Mouse (Mus musculus) ovary, postnatal 36 days (tissue): ENCODE measurements at regions not wholly inside any gene's neighbourhood (a gene's known extent, or its start where the extent isn't known, plus 50 kb on each side); places are given as distances from the start of the nearest gene placed in this dataset.

Experiments used
- DNase-seq: peaks from one replicate; pipeline ENCODE4 v3.0.0; 2022; ENCODE audit warnings: low spot score, mixed read lengths

DNA sequence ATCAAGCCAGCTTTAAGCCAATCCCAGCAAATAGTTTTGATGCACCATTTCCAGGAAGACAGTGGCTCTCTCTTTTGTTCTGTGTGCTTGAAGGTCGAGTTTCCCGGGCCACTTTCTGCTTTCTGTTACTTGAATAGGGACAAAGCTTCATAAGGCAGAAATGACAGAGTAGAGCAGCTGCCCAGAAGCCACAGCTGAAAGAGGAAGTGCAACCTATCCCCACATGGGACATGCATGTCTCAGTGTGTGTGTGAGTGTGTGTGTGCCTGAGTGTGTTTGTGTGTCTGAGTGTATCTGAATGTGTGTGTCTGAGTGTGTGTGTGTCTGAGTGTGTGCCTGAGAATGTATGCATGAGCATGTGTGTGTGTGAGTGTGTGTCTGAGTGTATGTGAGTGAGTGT lies 120.2 kb upstream of the Rreb1 start:
- DNase-seq = no peak

DNA sequence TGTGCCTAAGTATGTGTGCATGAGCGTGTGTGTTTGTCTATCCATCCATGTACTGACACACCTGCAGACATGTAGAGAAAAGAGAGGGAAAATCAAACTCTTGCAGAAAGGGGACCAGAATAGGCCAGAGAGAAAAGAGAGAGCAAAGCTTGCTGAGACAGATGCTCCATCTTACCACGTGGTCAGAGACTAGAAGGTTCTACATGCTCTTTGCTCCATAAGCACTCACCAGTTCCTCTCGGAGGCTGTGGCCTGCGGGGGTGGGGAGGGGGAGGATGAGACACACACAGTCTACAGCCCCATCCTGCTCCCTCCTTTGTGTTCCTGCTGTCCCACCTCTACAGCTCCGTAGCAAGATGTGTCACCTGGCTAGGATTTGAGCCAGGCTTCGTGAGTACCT lies 119.7 kb upstream of the Rreb1 start:
- no peak for DNase-seq

DNA sequence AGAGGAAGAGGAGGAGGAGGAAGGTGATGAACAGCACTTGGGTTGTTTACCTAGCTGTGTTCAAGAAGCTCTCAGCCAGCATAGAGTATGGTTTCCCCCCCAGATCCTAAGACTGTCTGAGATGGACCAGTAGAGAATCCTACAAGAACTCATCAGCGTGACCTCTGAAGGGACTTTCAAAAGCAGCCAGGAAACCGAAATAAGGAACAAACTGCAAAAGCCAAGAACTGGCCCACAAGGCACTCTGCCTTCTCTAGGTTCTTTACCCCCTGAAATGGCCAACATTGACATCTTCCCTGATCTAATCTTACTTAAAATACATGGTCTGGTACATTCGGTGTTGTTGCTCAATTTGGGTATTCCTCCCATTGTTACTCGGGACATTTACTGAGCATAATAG lies 118.1 kb upstream of the Rreb1 start:
- DNase-seq = no peak

DNA sequence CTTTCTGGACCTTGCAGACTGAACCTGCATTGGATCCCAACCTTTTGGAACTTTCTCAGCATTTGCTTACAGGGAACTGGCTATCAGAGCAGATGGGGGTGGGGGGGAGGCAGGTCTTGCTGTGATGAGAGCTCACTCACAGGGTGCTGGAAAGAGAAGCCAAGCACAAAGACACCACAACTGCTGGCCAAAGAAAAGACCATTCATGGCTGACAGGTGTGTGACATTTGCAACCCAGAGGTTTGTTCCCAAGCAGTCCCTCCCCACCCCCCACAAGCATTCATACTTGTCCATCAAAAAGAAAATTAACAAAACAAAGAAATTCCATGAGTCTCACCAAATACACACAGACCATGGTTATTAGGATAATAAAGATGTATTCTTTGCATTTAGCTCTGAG lies 117.5 kb upstream of the Rreb1 start:
- no peak for DNase-seq

DNA sequence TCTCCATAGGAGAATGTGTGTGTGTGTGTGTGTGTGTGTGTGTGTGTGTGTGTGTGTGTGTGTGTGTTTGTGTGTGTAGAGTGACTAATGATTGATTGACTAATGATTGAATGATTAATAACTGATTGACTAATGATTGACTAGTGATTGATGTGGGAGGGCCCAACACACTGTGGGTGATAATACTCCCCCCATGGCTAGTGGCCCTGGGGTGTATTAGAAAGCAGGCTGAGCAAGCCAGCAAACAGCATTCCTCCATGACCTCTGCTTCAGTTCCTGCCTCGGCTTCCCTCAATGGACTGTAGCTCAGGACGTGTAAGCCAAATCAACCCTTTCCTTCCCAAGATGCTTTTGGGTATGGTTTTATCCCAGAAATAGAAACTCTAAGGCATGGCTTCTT lies 114.1 kb upstream of the Rreb1 start:
- DNase-seq = no peak

DNA sequence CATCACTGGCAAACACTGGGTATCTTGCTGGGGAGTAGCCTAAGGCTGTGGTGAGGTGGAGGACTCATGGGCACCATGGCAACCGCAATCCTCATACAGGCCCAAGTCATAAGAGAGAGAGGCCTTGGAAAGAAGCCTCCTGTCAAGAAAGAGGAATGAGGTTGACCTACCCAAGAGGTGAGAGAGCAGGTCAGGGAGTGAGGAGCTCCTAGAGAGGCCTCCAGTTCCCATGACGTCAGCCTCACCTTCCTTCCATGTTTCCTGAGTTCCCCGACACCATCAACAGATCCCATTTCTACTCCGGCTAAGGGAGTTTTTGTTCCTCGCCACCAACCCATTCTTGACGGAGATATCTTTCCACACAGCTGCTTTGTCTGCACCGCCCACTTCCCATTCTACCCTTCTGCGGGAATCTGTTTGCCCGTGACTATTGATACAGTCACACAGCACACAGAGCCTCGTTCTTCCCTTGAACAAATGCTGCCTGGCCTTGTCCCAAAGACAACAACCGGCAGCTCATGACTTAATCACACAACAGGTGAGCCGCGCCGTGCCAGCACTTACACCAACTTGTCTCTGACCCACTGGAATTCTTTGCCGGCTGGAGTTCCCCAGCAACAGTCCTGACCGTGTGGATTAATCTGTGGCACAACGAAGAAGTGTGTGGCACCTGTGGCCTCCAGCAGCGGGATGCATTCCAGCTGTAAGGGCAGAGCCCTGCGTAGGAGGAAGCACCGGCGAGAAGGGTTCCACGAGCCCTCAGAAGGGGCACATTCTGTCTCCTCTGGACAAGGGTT lies 111.8 kb upstream of the Rreb1 start:
- DNase-seq = peak; percentile 21

DNA sequence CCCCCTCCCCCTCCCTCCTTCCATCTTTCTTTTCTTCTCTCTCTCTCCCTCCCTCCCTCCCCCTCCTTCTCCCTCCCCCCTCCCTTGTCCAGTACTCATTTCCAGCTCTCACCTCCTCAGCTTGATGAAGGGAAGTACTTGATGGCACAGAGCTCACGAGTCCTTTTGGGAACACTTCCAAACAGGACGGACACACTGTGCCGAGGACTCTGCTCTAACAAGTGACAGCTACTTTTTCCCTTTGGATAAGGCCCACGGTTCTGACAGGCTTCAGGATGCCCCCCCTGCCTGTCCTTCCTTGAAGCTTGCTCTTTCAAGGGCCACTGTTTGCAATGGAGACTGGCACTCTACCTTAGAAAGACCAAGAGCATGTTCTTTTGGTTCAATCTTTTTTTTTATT lies 110.8 kb upstream of the Rreb1 start:
- no peak for DNase-seq

DNA sequence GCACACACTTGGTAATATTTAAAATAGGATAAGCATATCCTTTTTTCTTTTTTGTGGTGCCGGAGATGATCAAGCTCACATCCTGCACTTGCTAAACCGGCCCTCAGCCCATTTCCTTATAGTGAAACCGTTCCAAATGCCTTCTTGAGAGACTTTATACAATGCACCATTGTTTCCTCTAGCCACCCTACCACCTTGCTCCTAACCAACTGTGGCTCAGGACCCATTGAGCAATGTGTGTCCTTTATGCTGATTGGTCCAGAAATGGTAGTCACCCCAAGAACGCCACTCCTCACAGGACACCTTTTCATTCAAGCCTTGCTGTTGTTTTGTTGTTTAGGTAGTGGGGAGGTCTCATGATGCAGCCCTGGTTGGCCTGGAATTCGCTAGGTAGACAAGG lies 110.3 kb upstream of the Rreb1 start:
- DNase-seq = no peak

DNA sequence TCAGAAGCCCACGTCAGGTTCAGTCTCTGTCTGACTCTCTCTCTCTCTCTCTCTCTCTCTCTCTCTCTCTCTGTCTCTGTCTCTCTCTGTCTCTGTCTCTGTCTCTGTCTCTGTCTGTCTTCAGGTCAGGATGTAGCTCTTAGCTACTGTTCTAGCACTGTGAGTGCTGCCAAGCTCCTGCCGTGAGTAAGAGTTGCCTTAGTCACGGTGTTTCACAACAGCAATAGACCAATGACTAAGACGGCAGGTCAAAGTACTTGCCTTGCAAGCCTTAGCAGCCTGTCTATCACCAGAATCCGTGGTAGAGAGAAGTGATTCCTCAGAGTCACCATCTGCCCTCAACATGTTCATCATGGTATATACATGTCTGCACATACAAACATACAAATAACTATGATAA lies 107.1 kb upstream of the Rreb1 start:
- DNase-seq = no peak

DNA sequence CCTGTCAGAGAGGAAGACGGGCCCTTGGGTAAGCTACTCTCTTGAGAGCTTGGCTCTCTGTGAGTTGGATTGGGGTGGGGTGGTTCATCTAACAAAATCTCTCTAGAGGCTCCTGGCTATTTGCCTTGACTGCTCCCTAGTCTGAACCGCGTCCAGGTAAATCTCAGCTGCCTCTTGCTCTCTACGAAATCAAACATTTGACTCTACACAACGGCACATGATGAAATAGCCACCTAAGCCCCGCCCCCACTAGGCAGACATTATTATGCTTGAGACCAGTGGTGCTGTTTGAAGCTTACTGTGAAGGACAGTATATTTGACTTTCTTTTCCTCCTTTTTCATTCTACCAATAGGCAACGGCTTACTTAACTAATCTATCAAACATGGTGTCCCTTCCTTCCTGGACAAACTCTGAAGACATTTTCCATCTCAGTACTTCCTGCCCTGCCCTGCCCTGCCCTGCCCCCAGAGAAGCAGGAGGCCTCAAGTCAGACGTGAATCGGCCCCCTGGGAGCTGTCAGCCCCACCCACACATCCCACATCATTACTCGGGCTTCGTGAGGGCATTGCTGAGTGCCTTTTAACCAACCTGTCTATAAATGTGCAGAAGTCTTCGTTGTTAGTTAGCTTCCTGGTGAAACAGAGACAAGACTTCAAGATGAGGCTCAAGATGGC lies 103.4 kb upstream of the Rreb1 start:
- DNase-seq = no peak

DNA sequence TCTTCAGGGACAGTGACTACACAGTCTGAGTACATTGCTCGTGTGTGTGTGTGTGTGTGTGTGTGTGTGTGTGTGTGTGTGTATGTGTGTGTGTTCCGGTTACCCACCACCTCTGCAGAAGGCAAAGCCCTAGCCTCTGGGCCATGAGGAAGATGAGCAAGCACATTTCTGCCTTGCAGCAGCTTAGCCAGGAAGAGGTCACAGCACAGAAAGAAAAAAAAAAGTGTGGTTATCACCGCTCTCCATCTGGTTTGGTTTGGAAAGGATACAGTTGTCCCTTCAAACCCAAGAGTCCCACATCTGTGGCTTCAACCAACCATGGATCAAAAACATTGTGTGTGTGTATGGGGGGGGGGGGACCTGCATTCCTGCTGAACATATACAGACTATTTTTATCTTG lies 102.5 kb upstream of the Rreb1 start:
- no peak for DNase-seq

DNA sequence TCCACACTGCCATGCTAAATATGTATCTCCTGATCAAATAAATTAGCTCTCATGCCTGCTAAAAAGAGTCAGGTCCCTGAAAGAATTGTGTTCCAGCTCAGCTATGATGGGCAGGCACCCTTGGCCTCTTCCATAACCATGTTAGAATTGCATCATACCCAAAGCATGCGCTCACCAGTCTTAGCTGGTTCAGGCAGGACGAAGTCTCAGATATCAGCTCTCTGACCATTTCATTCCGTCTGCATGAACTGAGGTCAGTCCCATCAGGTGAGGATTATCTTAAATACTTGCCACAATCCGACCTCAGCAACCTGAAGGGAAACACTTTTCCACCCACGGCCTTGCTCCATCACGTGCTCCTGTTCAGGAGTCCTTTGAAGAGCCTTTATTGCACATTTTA lies 101.3 kb upstream of the Rreb1 start:
- DNase-seq = no peak

DNA sequence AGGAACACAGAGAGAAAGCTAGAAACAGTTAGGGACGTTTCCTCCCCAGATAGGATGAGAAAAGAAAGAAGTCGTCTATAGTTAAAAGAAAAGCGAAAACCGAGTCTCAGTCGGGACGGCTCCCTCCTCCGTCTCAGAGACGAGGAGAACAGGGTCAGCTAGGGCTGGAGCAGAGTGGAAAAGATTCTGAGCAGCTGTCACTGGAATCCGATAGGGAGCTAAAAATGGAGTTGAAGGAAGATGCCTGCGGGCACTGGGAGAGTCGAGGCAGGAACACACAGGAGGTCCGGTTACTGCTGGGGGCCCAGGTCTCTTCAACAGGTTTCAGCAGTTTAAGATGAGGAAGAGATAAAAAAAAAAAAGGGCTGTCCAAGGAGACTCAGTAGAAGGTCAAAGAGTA lies 99.9 kb upstream of the Rreb1 start:
- DNase-seq = no peak

DNA sequence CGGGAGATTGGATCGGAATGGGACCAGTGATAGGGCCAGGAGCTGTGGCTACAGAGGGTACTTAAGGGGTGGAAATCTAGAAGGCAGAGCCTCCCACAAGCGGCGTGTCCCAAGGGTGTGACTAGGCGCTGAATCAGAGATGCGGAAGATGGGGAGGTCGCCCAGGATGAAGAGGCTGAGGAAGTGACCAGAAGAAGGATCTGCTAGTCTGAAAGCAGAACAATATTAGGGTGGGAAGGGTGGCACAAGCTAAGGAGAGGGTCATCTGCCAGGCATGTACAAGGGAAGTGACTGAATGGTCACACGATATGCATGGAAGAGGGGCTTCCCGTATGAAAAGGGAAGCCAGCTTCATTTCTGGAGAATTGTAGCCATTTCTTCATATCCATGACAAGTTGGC lies 99.4 kb upstream of the Rreb1 start:
- DNase-seq = no peak

DNA sequence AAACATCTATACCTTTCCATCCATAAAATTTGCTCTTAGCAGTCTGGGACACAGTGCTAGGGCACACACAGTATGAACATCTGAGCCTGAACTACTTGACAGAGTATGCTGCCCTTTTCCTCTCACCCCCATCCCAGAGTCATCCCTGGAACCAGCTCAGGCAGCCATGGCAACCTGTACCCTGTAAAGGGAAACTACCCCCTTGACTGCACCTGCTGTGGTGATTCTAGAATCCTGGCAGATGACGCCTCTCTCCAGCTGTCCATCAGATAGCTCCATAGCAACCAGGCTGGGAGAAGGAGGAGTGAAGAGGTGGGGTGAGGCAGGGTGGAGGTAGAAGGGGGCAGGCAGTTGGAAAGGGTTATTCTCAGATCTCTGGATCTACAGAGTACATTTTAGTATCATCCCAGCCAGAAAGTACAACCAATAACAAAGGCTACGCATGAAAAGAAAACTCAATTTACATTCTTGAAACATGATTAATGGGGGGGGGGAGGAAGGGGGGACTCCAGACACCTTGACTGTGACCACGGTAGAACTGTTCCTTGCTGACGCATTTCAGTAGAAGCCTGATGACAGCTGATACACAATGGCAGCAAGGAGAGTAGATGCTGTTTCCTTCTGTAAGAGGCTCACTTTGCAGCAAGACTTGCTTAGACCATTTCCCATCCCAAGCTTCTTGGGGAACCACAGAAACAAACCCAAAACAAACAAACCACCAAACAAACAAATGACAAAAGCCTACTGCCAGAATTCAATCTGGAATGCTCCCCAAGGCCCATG lies 97.2 kb upstream of the Rreb1 start:
- DNase-seq = no peak

DNA sequence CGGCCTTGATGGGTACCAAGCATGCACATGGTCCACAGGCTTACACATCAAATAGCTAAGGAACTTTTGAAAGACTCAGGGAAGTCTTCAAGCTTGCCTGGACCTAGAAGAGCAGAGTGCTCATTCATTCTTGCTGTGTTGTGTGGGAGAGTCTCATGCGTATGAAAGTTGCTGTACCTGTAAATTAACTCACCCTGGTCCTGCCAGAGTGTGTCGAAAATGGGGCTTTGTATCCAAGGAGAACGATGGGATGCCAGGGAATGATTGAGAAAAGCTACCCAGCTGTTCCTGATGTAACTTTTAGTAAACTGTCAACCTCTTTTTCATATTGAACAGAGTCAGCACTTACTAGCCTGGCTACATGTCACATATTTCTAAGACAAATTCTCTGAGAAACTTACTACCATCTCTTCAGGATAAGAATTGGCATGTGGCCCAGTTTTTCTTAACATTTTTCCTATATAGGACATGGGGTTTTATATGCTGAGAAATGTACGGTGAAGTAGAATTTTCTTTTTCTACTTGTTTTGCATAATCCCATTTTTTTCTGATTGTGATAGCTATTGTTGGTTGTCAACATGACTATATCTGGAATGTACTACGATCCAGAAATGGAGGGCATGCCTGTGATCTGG lies 95.0 kb upstream of the Rreb1 start:
- no peak for DNase-seq

DNA sequence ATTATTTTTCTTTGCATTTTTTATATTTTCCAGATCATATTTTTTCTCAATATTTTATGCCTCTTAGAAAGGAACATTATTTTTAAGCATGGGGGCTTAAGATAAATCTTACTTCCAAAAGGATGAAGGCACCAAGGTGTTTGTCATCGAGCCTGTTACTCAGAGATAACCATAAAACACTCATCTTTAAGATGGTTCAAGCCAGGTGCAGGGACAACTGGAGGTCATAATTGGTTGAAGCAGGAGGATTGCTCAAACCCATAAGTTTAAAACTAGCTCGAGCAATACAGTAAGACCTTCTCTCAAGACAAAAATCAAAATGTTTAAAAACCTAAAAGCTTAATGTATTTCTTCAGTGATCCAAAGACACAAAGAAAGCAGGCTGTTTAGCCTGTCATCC lies 92.6 kb upstream of the Rreb1 start:
- DNase-seq = no peak

DNA sequence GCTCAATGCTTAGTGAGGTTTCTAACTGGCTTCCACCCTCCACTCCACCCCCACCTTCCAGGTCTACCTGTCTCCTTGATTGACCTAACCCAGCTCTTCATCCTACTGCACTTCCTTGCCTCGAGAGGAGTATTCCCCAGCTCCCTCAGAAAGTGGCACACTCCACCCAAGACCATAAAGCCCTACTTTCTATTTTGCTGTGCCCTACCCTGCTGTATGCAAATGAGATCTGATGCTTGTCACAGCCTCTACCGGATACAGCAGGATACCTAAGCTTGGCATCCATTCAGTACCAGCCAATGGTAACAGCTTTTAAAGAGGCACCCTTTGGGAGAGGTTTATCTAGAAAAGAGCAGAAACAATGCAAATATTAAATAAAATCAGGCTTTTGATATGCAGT lies 92.1 kb upstream of the Rreb1 start:
- DNase-seq = no peak

DNA sequence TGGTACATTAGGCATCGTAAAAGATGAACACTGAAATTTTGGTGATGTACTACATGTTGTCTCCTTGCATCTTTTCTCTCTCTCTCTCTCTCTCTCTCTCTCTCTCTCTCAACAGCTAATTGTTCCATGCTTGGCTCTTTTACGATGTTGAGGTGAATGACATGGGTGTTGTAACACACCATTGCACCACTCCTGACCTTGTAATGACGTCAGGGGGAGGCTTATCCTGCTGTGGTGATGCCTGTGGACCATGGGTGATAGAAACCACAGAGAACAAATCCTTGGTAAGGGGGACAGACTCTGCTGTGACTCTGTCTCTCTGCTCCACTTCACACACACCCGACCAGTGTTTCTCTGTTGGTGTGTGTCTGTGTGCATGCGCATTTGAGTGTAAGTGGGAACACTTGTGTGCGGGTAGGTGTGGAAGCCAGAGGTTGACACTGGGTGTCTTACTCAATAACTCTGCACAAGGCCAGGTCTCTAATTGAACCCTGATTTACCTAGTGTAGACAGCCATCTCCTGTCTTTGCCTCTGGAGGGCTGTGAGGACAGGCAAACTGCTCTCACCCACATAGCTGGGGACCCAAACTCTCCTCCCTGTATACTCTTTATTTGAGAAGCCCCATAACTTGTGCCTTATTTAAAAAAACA lies 88.9 kb upstream of the Rreb1 start:
- no peak for DNase-seq

DNA sequence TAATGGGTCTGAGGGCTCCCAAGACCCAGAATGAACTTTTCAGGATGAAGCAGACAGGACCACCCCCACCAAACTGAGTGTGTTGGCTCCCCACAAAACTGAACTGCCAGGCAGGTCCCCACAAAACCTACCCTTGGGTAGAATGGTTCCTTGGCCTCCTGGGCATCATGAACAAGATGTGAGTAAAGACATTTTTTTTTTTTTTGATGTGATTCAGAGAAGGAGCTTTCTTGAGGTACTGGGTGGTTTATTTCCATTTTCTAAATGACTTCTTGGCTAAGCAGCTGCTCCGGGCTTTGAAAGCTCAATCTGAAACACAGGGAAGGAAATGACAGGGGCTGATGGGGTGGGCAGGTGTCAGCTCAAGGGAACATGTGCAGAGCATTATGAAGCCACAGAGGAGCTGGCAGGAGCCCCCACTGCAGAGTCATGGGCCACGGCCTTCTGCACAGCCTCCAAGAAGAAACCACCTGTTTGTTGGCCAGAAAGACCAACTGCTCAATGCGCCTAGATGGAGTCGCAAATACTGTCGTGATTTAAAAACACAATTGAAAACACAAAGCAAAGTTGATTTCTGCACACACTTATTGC lies 86.2 kb upstream of the Rreb1 start:
- no peak for DNase-seq

DNA sequence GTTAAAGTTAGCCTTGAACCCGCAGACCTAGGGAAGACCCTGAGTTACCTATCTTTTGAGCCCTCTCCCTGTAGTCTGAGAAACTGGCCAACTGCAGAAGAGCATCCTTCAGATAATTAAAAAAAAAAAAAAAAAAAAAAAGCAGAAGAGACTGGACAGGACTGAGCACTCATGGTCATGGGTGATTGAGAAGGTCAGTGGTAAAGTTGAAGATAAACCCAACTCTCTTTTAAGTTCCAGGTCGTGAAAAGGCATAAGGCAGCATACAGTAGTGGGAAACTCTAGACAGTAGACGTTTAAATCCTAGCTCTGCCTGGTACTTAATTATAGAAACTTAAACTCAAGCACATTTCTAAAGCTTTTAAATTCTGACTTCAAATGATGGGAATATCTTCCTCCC lies 84.6 kb upstream of the Rreb1 start:
- DNase-seq = no peak

DNA sequence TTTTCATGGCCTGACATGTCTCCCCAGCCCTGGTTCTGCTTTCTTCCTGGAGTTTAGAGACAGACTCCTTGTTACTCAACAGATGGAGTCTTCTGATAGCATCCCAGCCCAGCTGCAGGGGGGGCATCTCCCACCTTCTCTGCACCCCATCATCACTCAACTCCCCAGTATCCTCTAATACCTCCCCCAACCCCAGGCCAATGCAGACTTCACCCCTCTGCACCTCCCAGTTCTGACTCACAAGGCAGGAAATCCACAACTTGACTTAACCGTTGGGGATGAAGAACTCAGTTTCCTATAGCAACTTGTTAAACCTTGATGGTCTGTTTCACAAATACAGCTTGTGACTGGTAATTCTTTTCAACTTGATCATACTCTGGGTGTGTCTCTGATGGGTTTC lies 73.7 kb upstream of the Rreb1 start:
- DNase-seq = no peak
